Mouse (Mus musculus) erythroblast, embryonic 14.5 days (primary cell): Measurements from ENCODE around the gene 1110051M20Rik.

Experiments
- GATA1 ChIP-seq: IDR thresholded peaks from 2 replicates; pipeline ENCODE4 v1.6.1; 2012; ENCODE audit warnings: low read length, inconsistent platforms, mixed read lengths
- TAL1 ChIP-seq: IDR thresholded peaks from 3 replicates; pipeline ENCODE4 v1.6.1; 2012; ENCODE audit warnings: low read length, inconsistent platforms, mixed read lengths

GRCm38 (mm10) chr2:91454434-91454833, 9.9 kb upstream of the 1110051M20Rik start:
- TF ChIP-seq TAL1 (no peak), GATA1 (no peak)
